Mouse (Mus musculus) heart, postnatal 0 days (tissue): ENCODE measurements around the gene Ugt1a10.
"Not testable (repeated sequence)": the region's sequence is repeated elsewhere in the genome, so short reads cannot be mapped to it uniquely, and the experiment has no call there.

ENCODE experiments used
- CTCF ChIP-seq: IDR thresholded peaks from 2 replicates; pipeline ENCODE4 v1.5.1; 2016; ENCODE audit warnings: antibody characterized with exemption, control low read depth, low read depth
- EP300 ChIP-seq: IDR thresholded peaks from 2 replicates; pipeline ENCODE4 v1.6.1; 2016; ENCODE audit warnings: antibody characterized with exemption, low read depth

DNA sequence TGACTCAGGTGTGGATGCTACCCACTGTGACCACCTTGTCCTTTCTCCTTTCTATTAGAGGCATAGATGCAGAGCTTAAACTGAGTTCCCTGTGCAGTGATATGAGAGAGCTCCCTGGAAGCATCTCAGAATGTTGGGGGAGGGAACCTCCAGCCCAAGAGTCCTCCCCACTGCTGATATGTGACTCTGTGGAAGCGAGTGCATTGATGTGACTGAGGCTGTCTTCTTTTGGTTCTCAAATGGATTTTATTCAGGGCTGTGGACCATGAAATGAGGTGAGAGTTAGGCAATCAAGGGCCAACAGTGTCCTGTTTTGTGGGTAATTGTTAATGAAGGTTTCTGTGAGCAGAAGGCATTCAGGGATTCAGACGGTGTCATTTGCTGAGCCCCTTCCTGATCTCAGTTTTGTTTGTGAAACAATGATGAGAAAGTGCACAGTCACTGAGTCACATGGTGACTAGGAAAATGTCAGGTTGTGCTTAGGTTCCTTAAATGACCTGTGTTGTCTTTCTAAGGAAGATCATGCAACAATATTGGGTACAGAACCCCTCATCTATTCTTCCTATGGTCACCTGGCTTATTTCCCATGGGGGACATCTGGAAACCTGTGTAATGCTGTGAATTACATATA is 11.4 kb downstream of the Ugt1a10 start:
- TF ChIP-seq CTCF, EP300: not testable (repeated sequence)
